Mouse (Mus musculus): ENCODE data around the gene Itpr2.

DNA sequence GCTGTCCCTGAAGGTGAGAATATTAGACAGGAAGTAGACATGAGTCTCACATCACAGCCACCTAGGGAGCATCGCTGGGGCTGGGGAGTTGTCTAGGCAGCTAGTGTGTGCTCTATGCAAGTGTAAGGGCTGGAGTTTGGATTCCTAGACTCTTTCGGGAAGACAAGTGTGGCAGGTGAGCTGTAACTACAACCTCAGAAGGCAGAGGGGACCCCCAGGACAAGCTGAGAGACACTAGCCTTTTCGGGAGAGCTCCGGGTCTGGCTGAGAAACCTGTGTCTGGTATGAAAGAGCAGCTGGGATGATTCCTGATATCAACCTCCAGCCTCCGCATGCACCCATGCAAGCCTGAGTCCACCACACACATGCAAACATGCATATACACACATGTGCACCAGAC lies 232.7 kb downstream of the Itpr2 start:
- TF ChIP-seq CTCF (IDR thresholded peaks at IDR 0.05; ENCODE audit: control insufficient read depth, insufficient read depth, insufficient read length) (no peak), FOSL1 (IDR thresholded peaks at IDR 0.05; ENCODE audit: insufficient read depth, low read length, poor library complexity, severe bottlenecking) (no peak), USF1 (IDR thresholded peaks at IDR 0.05; ENCODE audit: low read depth) (no peak), CEBPB (IDR thresholded peaks at IDR 0.05; ENCODE audit: low read depth) (no peak), MYOD1 (IDR thresholded peaks at IDR 0.05; ENCODE audit: control insufficient read depth, insufficient read length, low read depth) (no peak), MYOG (IDR thresholded peaks at IDR 0.05; ENCODE audit: control insufficient read depth, extremely low read depth, insufficient read length) (no peak)

All from C2C12 (cell line).